Mouse (Mus musculus): Measurements from ENCODE around the gene Ctsc. TPM values are rescaled to one million over a fixed set of nuclear protein-coding genes. Genes with fewer than 3 reads are reported as not detected.
A peak's percentile ranks its signal among the peaks of the same experiment; 100 is the strongest.

Gene Ctsc
- polyA plus RNA-seq, 1 experiment, result 40.6 TPM

- Histone ChIP-seq H3K27me3 (replicated peaks) (no peaks in the 10 kb centered on the region), H3K36me3 (replicated peaks; ENCODE audit: low read length) (no peaks in the 10 kb centered on the region), H3K9me3 (no peaks in the 10 kb centered on the region), H3K4me3 (replicated peaks) (peak overlapping the region; percentile 9), H3K4me1 (peaks cover 26% of the 10 kb centered on the region)
- no peak for TF ChIP-seq GATA1 (IDR thresholded peaks at IDR 0.05; ENCODE audit: borderline replicate concordance, low read length)
- TF ChIP-seq FLI1 (IDR thresholded peaks at IDR 0.05; ENCODE audit: low read length), result no peak
Measured at GRCm38 (mm10) chr7:88319414-88320140, 41.7 kb downstream of the Ctsc start.

GRCm38 (mm10) chr7:88320628-88321336, 42.9 kb downstream of the Ctsc start:
- no peak for TF ChIP-seq FLI1 (IDR thresholded peaks at IDR 0.05; ENCODE audit: low read length)
- no peaks in the 10 kb centered on the region for H3K36me3 ChIP-seq (replicated peaks; ENCODE audit: low read length)
- no peaks in the 10 kb centered on the region for H3K27me3 ChIP-seq (replicated peaks)
- H3K4me3 ChIP-seq (replicated peaks), result no peak overlapping the region
- H3K4me1 ChIP-seq, result peaks cover 26% of the 10 kb centered on the region
- no peaks in the 10 kb centered on the region for H3K9me3 ChIP-seq

GRCm38 (mm10) chr7:88322431-88322830, 44.5 kb downstream of the Ctsc start:
- TF ChIP-seq FLI1 (IDR thresholded peaks at IDR 0.05; ENCODE audit: low read length) (no peak), GATA1 (IDR thresholded peaks at IDR 0.05; ENCODE audit: borderline replicate concordance, low read length) (no peak)
- Histone ChIP-seq H3K4me3 (replicated peaks) (no peak overlapping the region), H3K9me3 (no peaks in the 10 kb centered on the region), H3K4me1 (peaks cover 26% of the 10 kb centered on the region), H3K27me3 (replicated peaks) (no peaks in the 10 kb centered on the region), H3K36me3 (replicated peaks; ENCODE audit: low read length) (no peaks in the 10 kb centered on the region)

- H3K9me3 ChIP-seq, result no peaks in the 10 kb centered on the region
- H3K4me1 ChIP-seq, result no peaks in the 10 kb centered on the region; the same call in 1 of the 2 replicates
- H3K36me3 ChIP-seq (replicated peaks; ENCODE audit: low read length), result no peaks in the 10 kb centered on the region
- TF ChIP-seq GATA1 (IDR thresholded peaks at IDR 0.05; ENCODE audit: borderline replicate concordance, low read length), result no peak
- TF ChIP-seq FLI1 (IDR thresholded peaks at IDR 0.05; ENCODE audit: low read length), result no peak
- no peak overlapping the region for H3K4me3 ChIP-seq (replicated peaks)
- H3K27me3 ChIP-seq (replicated peaks), result no peaks in the 10 kb centered on the region
Measured at GRCm38 (mm10) chr7:88327495-88327894, 49.6 kb downstream of the Ctsc start.

- no peaks in the 10 kb centered on the region for H3K36me3 ChIP-seq (replicated peaks; ENCODE audit: low read length)
- H3K4me3 ChIP-seq (replicated peaks), result no peak overlapping the region
Measured at GRCm38 (mm10) chr7:88343828-88344227, 65.9 kb downstream of the Ctsc start.

GRCm38 (mm10) chr7:88346035-88346434, 68.2 kb downstream of the Ctsc start:
- no peaks in the 10 kb centered on the region for H3K27me3 ChIP-seq (replicated peaks)
- H3K9me3 ChIP-seq, result no peaks in the 10 kb centered on the region
- no peaks in the 10 kb centered on the region for H3K36me3 ChIP-seq (replicated peaks; ENCODE audit: low read length)
- H3K4me3 ChIP-seq (replicated peaks), result no peak overlapping the region
- no peak for TF ChIP-seq GATA1 (IDR thresholded peaks at IDR 0.05; ENCODE audit: borderline replicate concordance, low read length)
- TF ChIP-seq FLI1 (IDR thresholded peaks at IDR 0.05; ENCODE audit: low read length), result no peak
- peaks cover 19% of the 10 kb centered on the region for H3K4me1 ChIP-seq

More at GRCm38 (mm10) chr7:88343828-88344227, 65.9 kb downstream of the Ctsc start:
- Histone ChIP-seq H3K9me3 (no peaks in the 10 kb centered on the region), H3K27me3 (replicated peaks) (no peaks in the 10 kb centered on the region), H3K4me1 (peaks cover 19% of the 10 kb centered on the region)
- no peak for TF ChIP-seq FLI1 (IDR thresholded peaks at IDR 0.05; ENCODE audit: low read length)
- TF ChIP-seq GATA1 (IDR thresholded peaks at IDR 0.05; ENCODE audit: borderline replicate concordance, low read length), result no peak

- no peaks in the 10 kb centered on the region for H3K27me3 ChIP-seq (replicated peaks)
- peak overlapping the region; percentile 50 for H3K4me3 ChIP-seq (replicated peaks)
- H3K4me1 ChIP-seq, result peaks cover 23% of the 10 kb centered on the region
- H3K9me3 ChIP-seq, result no peaks in the 10 kb centered on the region
- TF ChIP-seq FLI1 (IDR thresholded peaks at IDR 0.05; ENCODE audit: low read length) (no peak), GATA1 (IDR thresholded peaks at IDR 0.05; ENCODE audit: borderline replicate concordance, low read length) (no peak)
- no peaks in the 10 kb centered on the region for H3K36me3 ChIP-seq (replicated peaks; ENCODE audit: low read length)
Measured at GRCm38 (mm10) chr7:88356871-88357776, 79.2 kb downstream of the Ctsc start.

- Histone ChIP-seq H3K4me1 (peaks cover 23% of the 10 kb centered on the region), H3K9me3 (no peaks in the 10 kb centered on the region), H3K4me3 (replicated peaks) (no peak overlapping the region), H3K36me3 (replicated peaks; ENCODE audit: low read length) (no peaks in the 10 kb centered on the region), H3K27me3 (replicated peaks) (no peaks in the 10 kb centered on the region)
- no peak for TF ChIP-seq FLI1 (IDR thresholded peaks at IDR 0.05; ENCODE audit: low read length)
- TF ChIP-seq GATA1 (IDR thresholded peaks at IDR 0.05; ENCODE audit: borderline replicate concordance, low read length), result no peak
Measured at GRCm38 (mm10) chr7:88358042-88358878, 80.4 kb downstream of the Ctsc start.

Other genes with a start within 250 kb of the Ctsc start
- 38.9 and 110 TPM in 2 replicates for gene Rab38, start 152.2 kb downstream of the Ctsc start, polyA plus RNA-seq (2012; ENCODE audit: insufficient read depth, low replicate concordance)

Data from megakaryocyte, embryonic 14.5 days (primary cell).